Mouse (Mus musculus): ENCODE data around the gene Nxnl1. TPM values are rescaled to one million over a fixed set of nuclear protein-coding genes. Genes with fewer than 3 reads are reported as not detected.

Gene Nxnl1
- total RNA-seq (2015; ENCODE audit: low replicate concordance) (not detected in 2 replicates), total RNA-seq (2017; ENCODE audit: low replicate concordance) (not detected in 2 replicates)

GRCm38 (mm10) chr8:71566501-71566900 lies at the start of gene Nxnl1:
Gene Nxnl1, minus strand, starts transcription at chr8:71566601.
- ATAC-seq (replicated peaks; ENCODE audit: low FRiP score, poor library complexity, severe bottlenecking) = no peak

- no peak for ATAC-seq (replicated peaks; ENCODE audit: low FRiP score, poor library complexity, severe bottlenecking)
Measured at GRCm38 (mm10) chr8:71613418-71613817, 47.0 kb upstream of the Nxnl1 start.

GRCm38 (mm10) chr8:71612141-71612540 lies 45.7 kb upstream of the Nxnl1 start:
- ATAC-seq (replicated peaks; ENCODE audit: low FRiP score, poor library complexity, severe bottlenecking) = no peak

- ATAC-seq (replicated peaks; ENCODE audit: low FRiP score, poor library complexity, severe bottlenecking) = peak; percentile 99
Measured at GRCm38 (mm10) chr8:71610822-71611651, 44.6 kb upstream of the Nxnl1 start, which contains the start of gene Colgalt1. Gene Colgalt1, plus strand, starts transcription at chr8:71610998.

- no peak for ATAC-seq (replicated peaks; ENCODE audit: low FRiP score, poor library complexity, severe bottlenecking)
Measured at GRCm38 (mm10) chr8:71604021-71604420, 37.6 kb upstream of the Nxnl1 start.

GRCm38 (mm10) chr8:71602666-71603334 lies 36.4 kb upstream of the Nxnl1 start:
- ATAC-seq (replicated peaks; ENCODE audit: low FRiP score, poor library complexity, severe bottlenecking) = no peak

GRCm38 (mm10) chr8:71601939-71602665 lies 35.7 kb upstream of the Nxnl1 start:
- ATAC-seq (replicated peaks; ENCODE audit: low FRiP score, poor library complexity, severe bottlenecking) = no peak

GRCm38 (mm10) chr8:71598841-71599240 lies 32.4 kb upstream of the Nxnl1 start:
- ATAC-seq (replicated peaks; ENCODE audit: low FRiP score, poor library complexity, severe bottlenecking) = no peak

- no peak for ATAC-seq (replicated peaks; ENCODE audit: low FRiP score, poor library complexity, severe bottlenecking)
Measured at GRCm38 (mm10) chr8:71598375-71598774, 32.0 kb upstream of the Nxnl1 start.

GRCm38 (mm10) chr8:71597451-71597850 lies 31.1 kb upstream of the Nxnl1 start, which contains the start of gene Fam129c:
Gene Fam129c, plus strand, starts transcription at chr8:71597648.
- ATAC-seq (replicated peaks; ENCODE audit: low FRiP score, poor library complexity, severe bottlenecking) = no peak

- ATAC-seq (replicated peaks; ENCODE audit: low FRiP score, poor library complexity, severe bottlenecking) = no peak
Measured at GRCm38 (mm10) chr8:71596798-71597197, 30.4 kb upstream of the Nxnl1 start.

GRCm38 (mm10) chr8:71596384-71596783 lies 30.0 kb upstream of the Nxnl1 start:
- ATAC-seq (replicated peaks; ENCODE audit: low FRiP score, poor library complexity, severe bottlenecking) = no peak

- ATAC-seq (replicated peaks; ENCODE audit: low FRiP score, poor library complexity, severe bottlenecking) = peak; percentile 69
Measured at GRCm38 (mm10) chr8:71595862-71596261, 29.5 kb upstream of the Nxnl1 start.

- no peak for ATAC-seq (replicated peaks; ENCODE audit: low FRiP score, poor library complexity, severe bottlenecking)
Measured at GRCm38 (mm10) chr8:71594324-71594722, 27.9 kb upstream of the Nxnl1 start.

- no peak for ATAC-seq (replicated peaks; ENCODE audit: low FRiP score, poor library complexity, severe bottlenecking)
Measured at GRCm38 (mm10) chr8:71593556-71594323, 27.3 kb upstream of the Nxnl1 start.

GRCm38 (mm10) chr8:71592374-71593170 lies 26.2 kb upstream of the Nxnl1 start:
- no peak for ATAC-seq (replicated peaks; ENCODE audit: low FRiP score, poor library complexity, severe bottlenecking)

- ATAC-seq (replicated peaks; ENCODE audit: low FRiP score, poor library complexity, severe bottlenecking) = peak; percentile 87
Measured at GRCm38 (mm10) chr8:71591471-71592373, 25.3 kb upstream of the Nxnl1 start, which contains the start of gene Pgls. Gene Pgls, plus strand, starts transcription at chr8:71592176.

GRCm38 (mm10) chr8:71591017-71591416 lies 24.6 kb upstream of the Nxnl1 start:
- ATAC-seq (replicated peaks; ENCODE audit: low FRiP score, poor library complexity, severe bottlenecking) = no peak

Measured in erythroid progenitor cell, adult 5-6 weeks (primary cell).